Mouse (Mus musculus) CD4-positive, CD25-positive, alpha-beta regulatory T cell, adult 4 months (primary cell): Measurements from ENCODE around the gene Clip2. TPM values are rescaled to one million over a fixed set of nuclear protein-coding genes. Genes with fewer than 3 reads are reported as not detected.

Source experiments
- ATAC-seq: one replicate; pipeline ENCODE4 v1.8.0; 2017
- polyA plus RNA-seq, 2 experiments: library from polyadenylated mRNA; unstranded; fragments of 100-300 nt; shearing (Covaris generic); gene quantifications; one replicate each; pipeline ENCODE4 v1.2.1; 2017

Gene Clip2
- polyA plus RNA-seq, 2 experiments from 2014 or later = 0.52 to 0.54 TPM

GRCm38 (mm10) chr5:134564272-134564671 lies 12.0 kb upstream of the Clip2 start:
- ATAC-seq = no peak

DNA sequence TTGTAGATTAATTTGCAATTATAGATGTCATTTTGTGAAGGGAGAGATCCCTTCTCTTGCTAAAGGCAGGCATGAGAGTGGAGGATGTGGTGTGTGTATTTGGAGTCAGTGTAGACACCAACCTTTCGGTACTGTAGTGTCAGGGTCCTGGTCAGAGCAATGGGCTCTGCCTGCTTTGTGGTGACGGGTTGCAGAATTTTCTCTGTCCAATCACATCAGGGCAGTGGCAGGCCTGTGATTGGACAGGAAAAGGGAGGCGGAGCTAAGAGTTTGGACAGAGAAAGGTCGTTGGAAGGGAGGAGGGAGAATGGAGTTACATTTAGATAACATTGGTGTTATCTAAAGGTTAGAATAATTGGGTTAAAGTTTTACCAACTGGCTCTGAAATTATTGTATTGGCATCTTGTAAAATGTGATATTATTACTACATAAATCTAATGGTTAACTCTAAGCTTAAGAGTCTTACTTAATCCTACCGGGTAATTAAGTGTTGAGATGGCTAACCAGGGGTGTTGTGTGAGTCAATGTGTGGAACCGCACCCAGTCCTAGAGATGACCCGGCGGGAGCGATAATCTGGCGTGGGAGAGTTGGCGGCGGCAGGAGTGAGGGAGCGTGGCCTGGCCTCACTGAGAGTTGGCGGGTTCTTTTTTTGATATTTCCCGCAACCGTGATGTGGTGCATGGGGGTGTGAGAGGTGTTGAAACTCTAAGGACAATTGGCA lies 8.4 kb upstream of the Clip2 start:
- no peak for ATAC-seq

- ATAC-seq = no peak
These were observed 7.8 kb upstream of the Clip2 start, which contains the start of gene Syna for GRCm38 (mm10) chr5:134560071-134560449. Gene Syna, minus strand, starts transcription at chr5:134560171.

DNA sequence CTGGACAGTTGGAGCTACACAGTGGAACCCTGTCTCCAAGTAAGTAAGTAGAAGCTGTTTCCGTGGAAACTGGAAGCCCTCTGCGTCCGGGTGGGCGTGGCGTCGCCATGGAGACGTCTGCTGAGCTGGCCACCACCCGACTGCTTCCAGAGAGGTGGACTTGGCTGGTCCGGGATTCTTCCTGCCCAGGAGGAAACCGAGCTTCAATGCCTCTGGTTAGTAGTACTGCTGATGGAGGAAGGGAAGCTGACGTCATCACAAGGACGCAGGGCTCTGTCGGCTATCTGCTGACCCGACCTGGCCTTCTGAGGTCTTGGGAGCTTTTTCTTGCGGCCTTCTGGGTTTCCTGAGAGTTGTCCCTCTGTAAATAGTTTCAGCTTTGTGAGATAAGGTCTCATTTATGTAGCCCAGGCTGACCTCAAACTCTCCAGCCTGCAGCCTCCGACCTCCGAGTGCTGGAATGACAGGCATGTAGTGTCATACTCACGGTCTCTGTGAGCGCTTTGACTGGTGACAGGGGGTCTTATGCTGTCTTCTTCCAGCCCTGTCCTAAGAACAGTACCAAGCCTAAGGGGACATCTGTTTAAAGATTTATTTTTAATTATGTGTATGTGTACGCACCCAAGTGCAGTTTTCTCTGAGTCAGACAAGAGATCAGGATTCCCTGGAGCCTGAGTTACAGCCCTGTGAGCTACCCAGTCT lies 3.4 kb upstream of the Clip2 start:
- no peak for ATAC-seq

DNA sequence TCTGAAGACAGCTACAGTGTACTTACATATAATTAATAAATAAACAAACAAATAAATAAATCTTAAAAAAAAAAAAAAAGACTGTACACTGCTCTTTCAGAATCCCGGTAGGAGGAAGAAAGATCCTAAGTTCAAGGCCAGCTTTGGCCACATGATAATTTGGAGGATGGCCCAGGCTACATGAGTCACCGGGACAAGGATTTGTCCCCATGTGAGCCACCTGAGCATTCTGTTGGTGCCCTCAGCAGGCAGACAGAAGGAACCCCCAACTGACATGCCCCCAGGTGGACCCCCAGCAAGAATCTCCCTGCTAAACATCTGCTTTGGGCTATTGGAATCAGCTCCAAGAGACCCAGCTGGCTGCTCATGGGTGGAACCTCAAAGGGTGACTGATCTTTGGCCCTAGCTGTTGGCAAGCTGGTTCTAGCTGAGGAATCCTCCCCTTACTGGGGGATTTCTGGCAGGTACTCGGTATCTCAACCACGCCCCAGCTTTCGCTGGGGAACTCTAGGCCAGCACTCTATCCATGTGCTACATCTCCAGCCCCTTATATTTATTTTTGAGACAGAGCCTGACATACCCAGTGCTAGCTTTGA lies 1.8 kb upstream of the Clip2 start:
- no peak for ATAC-seq

- ATAC-seq = peak; percentile 22
These were observed 763 bp downstream of the Clip2 start for GRCm38 (mm10) chr5:134551233-134552109.

DNA sequence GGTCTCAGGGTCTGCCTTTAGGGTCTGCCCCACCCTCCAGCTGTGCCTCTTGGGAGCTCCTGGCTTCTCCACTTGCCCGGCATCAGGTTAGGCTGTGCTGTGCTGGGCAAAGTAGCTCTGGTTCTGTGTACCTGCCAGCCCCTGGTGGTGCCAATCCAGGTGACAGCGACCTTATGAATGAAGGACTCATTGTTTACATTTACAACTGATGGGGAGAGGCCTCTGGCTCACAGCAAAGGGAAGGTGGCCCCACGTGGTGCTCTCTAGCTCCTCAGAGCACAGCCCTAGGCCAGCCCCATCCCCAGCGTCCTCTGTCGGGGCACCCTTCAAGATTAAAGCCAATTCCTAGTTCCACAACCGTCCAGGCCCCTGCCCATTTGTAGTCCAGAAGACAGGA lies 1.4 kb downstream of the Clip2 start:
- no peak for ATAC-seq

DNA sequence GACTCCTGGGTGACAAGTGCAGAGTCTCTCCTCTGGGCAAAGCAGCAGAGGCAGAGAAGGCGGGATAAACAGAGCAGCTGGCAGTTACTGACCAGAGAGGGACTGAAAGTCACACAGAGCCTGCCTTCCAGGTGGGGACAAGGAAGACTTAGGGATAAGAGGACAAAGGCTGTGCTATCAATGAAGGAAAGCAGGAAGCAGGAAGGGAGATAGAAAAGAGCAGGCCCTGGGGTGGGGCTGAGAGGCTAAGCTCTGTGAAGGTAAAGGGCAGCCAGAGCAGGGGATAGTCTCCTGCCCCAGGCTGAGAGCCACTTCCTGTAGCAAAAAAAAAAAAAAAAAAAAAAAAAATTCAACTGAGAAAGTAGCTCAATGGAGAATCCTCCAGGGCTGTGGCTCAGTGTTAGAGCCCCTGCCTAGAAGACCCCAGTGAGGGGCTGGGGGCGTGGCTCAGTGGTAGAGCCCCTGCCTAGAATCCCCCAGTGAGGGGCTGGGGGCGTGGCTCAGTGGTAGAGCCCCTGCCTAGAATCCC lies 2.5 kb downstream of the Clip2 start:
- ATAC-seq = no peak

GRCm38 (mm10) chr5:134548306-134548705 lies 3.9 kb downstream of the Clip2 start:
- ATAC-seq = no peak

DNA sequence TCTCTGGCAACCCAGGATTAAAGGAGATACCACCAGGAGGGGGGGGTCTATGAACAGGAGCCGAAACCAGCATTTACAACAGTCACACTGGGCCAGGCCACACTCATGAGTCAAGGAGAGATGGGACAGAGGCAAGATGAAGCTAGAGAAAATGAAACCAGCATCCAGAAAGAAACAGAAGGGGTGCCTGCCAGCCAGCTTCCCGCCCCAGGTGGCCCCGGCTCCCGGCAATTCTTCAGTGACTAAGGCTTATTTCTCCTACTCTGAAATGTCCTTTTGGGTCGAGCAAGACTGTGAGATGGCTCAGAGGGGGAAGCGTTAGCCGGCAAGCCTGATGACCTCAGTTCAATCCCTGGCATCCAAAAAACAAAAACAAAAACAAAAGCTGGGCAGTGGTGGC lies 5.4 kb downstream of the Clip2 start:
- no peak for ATAC-seq

DNA sequence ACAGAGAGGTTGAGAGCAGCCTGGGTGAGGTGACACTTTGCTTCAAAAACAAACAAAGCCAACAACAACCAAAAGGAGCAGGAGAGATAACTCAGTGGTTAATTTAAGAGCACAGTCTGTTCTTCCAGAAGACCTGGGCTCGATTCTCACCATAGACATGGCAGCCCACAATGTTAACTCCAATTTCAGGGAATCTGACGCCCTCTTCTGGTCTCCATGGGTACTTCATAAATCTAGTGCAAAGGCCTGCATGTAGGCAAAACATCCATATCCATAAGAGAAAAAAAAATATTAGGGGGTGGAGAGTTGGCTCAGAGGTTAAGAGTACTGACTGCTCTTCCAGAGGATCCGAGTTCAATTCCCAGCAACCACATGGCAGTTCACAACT lies 7.0 kb downstream of the Clip2 start:
- ATAC-seq = no peak

- no peak for ATAC-seq
These were observed 7.6 kb downstream of the Clip2 start for GRCm38 (mm10) chr5:134544516-134545241.

DNA sequence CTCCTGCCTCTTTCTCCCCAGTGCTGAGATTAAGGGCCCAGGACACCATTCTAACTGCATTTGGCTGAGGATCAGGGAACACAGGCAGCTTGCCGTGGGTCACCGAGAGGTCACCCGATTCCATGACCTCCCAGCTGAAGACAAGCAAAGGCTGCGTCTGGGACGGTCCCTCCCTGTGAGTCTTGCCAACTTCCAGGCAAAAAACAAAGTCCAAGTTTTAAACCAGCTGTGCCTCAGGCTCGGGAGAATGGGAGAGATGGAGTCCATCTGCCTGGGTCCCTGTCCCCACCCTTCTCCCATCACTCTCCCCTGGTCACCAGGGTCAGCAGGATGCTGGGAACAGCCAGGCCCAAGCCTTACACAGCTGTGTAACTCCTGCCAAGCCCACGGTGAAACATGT lies 10.6 kb downstream of the Clip2 start:
- no peak for ATAC-seq

DNA sequence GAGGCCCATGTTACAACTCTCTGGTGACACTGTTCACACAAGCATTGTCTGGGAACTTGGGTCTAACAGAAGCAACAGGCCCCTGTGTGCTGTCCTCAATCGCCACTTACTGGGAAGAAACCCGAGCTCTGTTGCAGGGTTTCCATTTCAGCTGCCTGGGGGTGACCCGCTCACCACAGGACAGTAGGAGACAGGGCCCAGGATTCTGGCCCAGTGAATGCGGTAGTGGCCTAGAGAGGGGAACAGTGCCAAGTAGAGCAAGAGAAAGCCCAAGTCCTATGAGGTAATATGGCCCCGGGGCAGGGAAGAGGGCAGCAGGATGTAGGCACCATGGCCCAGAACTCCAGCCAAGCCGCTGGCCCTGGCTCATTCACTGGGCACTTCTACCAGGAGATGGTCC lies 11.4 kb downstream of the Clip2 start:
- no peak for ATAC-seq

DNA sequence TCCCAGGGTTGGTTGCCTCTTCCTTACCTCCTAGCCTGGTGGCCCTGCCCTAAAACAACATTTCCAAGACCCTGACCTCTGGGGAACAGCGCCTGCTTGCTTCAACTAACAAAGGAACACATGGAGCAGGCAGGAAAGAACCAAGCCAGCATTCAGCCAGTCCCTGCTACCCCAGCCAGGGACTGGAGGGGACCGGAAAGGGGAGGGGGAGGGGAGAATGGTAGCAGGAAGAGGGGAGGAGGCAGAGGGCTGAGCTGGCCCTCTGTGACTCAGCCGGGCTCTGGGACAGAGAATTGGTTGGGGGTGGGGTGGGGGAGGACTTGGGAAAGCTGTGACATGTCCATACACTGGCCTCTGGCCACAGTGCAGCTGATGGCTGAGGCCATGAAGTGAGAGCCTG lies 12.3 kb downstream of the Clip2 start:
- peak; percentile 98 for ATAC-seq

DNA sequence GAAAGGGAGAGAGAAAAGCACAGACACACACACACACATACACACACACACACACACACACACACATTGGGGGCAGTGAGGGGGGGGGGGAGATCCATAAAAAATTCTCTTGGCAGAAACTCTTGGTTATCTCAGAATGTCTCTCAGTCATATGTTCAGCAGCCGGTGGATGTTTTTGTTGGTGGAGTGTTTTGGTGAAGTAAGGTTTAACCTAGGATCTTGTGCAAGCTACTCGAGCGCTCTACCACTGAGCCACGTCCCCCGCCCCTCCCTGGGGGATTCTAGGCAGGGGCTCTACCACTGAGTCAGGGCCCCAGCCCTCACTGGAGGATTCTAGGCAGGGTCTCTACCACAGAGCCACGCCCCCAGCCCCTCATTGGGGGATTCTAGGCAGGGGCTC lies 16.2 kb downstream of the Clip2 start:
- no peak for ATAC-seq

- no peak for ATAC-seq
These were observed 19.8 kb downstream of the Clip2 start for GRCm38 (mm10) chr5:134532417-134532816.

GRCm38 (mm10) chr5:134531585-134531984 lies 20.6 kb downstream of the Clip2 start:
- no peak for ATAC-seq

GRCm38 (mm10) chr5:134530830-134531229 lies 21.4 kb downstream of the Clip2 start:
- no peak for ATAC-seq

- ATAC-seq = no peak
These were observed 23.7 kb downstream of the Clip2 start for GRCm38 (mm10) chr5:134528488-134528887.

DNA sequence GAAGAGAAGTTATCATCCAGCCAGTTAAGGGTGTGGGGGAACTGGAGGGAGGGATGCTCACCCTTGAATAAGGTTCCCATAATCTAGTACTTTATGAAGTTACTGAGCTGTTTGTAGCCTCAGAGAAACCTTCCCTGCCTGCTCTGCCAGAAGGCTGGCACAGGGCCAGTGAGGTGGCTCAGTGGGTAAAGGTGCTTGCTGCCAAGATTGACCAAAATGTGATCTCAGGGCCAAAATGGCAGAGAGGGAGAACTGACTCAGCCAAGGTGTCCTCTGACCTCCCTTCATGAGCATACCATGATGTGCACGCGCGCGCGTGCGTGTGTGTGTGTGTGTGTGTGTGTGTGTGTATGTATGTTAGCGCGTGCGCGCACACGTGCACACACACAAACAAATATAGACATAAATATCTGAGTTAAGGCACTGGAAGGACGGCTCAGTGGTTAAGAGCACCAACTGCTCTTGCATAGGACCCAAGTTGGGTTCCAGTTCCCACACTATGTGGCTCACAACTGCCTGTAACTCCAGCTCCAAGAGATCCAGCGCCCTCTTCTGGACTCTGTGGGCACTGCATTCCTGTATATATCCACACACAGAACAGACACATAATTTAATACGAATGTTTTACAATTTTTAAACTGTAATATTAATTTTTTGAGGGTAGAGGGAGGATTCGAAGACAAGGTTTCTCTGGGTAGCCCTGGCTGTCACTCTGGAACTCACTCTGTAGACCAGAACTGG lies 26.1 kb downstream of the Clip2 start:
- ATAC-seq = no peak
